Mouse (Mus musculus) spleen, adult 12 weeks (tissue): Measurements from ENCODE around the gene Il5.
A peak's percentile ranks its signal among the peaks of the same experiment; 100 is the strongest.
"Not testable (repeated sequence)": the region's sequence is repeated elsewhere in the genome, so short reads cannot be mapped to it uniquely, and the experiment has no call there.

Source experiments
- DNase-seq: peaks from one replicate; pipeline ENCODE4 v3.0.0; 2022; ENCODE audit warnings: low spot score

Il5 gene

GRCm38 (mm10) chr11:53745260-53745659, 24.7 kb downstream of the Il5 start:
- DNase-seq: no peak

DNA sequence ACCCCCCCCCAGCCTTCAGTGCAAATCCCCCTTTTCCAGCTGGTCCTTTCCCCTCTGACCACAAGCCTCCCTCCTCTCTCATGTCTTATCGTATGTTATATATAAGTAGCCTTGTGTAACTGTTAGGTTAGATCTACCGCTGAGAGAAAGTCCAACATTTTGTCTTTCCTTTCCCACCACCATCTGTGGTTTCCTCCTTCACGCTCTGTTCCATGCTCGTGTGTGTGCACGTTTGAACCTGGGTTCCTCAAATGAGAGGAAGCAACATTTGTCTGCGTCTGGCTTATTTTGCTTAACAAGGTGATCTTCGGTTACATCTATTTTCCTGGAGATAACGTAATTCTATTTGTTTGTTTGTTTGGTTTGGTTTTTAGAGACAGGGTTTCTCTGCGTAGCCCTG, 27.4 kb downstream of the Il5 start:
- DNase-seq: no peak

GRCm38 (mm10) chr11:53748614-53749013, 28.0 kb downstream of the Il5 start:
- no peak for DNase-seq

DNA sequence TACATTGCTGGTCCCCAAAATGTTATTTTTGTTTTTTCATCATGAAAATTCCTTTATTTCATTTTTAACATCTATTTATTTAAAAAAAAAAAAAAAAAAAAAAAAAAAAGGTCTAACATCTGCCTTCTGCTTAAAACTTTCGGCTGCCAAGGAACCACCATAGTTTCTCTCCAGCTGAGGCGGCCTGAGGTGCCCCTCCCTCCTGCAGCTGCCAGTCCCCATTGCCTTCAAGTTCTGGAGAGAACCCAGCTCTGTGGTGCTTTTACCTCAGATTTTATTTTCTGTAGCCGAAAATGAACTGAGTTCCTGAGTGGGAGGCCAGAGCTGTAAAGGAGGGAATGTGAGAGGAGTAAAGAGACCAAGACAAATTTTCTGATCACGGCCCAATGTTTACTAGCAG, 28.7 kb downstream of the Il5 start:
- no peak for DNase-seq

- DNase-seq: no peak
Observed at GRCm38 (mm10) chr11:53749716-53750352, 29.2 kb downstream of the Il5 start.

DNA sequence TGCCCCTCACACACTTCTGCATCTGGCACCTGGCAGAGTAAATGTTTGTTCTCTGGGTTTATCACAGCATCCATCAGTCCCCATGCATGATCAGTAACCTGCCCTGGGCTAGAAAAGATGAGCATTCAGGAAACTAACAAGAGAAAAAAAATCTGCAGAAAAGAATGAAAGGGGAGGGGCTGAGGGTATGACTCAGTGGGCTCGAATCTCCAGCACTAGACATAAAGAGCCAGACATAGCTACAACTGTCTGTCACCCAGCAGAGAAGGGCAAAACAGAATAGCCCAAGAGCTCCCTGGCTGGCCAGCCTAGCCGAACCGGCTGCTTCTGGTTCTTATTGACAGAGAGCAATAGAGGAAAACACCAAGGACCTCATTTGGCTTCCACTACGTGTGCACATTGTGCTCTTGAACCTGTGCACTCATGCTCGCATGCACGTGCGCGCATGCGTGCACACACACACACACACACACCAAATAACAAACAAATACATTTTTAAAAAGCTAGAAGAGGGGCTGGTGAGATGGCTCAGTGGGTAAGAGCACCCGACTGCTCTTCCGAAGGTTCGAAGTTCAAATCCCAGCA, 34.5 kb downstream of the Il5 start:
- no peak for DNase-seq

GRCm38 (mm10) chr11:53757612-53758011, 37.0 kb downstream of the Il5 start:
- no peak for DNase-seq

GRCm38 (mm10) chr11:53758033-53758432, 37.4 kb downstream of the Il5 start:
- DNase-seq: not testable (repeated sequence)

- no peak for DNase-seq
Observed at GRCm38 (mm10) chr11:53758791-53759351, 38.3 kb downstream of the Il5 start.

GRCm38 (mm10) chr11:53759545-53760406, 39.2 kb downstream of the Il5 start:
- DNase-seq: no peak

DNA sequence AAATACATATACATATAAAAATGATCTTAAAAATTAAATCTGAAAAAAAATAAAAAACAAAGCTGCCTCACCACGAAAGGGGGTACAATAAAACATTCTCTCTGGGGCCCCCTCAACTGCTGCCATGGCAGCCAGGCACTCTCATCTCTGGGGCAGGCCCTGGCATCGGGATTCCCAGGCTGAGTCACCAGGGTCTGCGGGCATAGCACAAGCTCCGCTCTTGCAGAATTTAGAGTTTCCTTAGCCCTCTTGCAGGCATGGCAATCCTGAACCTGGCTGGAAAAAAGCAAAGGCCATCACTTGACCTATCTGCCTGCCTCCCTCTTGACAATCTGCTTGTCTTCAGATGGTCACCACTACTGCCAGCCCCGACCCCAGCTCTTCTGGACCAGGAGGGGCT, 40.7 kb downstream of the Il5 start:
- no peak for DNase-seq

DNA sequence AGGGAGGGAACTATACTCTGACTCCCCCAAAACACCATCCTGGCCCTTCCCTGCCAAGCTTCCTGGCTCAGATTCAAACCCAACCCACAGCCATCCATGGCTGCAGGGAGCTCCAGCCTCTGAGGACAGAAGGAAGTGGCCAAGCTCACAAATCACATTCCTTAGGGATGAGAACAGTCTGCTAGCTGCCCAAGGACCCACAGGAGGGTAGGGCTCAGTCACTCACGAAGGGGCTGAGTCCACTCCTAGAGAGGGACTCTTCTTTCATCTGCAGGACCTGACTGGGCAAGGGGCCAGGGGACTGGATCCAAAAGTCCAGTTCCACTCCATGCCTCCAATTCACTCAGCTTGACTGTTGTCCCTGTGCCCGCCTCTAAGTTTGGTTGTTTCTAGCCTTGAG, 41.2 kb downstream of the Il5 start:
- DNase-seq: no peak

- no peak for DNase-seq
Observed at GRCm38 (mm10) chr11:53762426-53762825, 41.8 kb downstream of the Il5 start.

DNA sequence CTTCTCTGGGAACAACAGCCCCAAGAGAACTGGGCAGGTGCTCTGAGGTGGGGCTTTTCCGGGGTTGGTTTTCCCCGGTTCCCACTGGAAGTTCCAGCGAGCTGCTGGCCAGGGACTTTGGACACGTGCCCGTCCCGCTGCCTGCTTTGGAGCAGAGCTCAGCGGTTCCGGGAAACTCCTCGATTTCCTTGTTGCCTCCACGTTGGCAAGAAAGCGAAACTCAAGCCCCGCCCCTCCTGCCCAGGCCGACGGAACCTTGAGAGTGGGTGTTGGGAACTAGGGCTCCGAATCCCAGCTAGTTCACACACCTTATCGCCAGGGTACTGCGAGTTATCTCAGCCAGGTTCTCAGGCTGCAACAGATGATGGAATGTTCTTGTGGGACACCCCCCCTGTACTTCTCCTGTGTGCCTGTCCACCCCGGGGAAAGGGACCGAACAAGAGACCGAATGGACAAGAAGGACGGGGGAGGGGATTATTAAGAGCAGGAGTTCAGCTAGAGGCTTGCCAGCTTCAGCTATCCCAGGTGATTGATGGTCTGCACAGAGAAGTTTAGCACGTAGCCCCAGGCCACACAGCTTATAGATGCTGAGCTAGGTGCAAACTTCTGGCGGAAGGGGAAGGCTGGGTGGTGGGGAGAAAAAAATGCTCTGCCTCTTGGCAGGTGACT, 42.4 kb downstream of the Il5 start:
- DNase-seq: peak; percentile 27

DNA sequence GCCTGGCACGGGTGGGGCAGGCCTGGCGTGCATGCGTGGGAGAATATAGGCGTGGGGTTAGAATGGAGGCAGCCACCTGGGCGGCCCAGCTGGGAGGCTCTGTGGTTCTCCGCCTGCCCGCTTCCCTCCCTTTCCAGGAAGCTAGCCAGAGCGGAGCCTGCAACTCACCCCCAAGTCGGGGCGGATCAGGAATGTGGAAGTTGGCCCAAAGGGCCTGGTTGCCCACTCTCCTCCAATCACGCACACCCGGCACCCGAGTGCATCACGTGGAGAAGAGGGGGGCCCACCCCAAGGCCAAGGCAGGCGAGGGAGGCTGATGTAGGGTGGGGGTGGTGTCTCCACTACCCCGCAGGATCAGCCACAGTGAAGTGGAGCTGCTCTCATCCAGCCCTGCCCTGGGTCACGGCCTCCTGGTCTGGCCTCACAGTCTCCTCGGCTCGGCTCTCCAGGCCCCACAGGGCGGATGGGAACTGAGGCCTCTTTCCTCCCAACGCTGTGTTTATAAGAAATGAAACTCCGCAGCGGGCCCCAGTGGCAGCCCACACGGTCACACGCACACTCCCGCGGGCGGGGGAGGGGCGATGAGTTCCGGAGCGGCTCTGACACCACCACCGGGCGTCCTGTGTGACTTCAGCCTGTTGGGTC, 43.0 kb downstream of the Il5 start:
- DNase-seq: peak; percentile 78

- no peak for DNase-seq
Observed at GRCm38 (mm10) chr11:53764581-53764980, 44.0 kb downstream of the Il5 start.

DNA sequence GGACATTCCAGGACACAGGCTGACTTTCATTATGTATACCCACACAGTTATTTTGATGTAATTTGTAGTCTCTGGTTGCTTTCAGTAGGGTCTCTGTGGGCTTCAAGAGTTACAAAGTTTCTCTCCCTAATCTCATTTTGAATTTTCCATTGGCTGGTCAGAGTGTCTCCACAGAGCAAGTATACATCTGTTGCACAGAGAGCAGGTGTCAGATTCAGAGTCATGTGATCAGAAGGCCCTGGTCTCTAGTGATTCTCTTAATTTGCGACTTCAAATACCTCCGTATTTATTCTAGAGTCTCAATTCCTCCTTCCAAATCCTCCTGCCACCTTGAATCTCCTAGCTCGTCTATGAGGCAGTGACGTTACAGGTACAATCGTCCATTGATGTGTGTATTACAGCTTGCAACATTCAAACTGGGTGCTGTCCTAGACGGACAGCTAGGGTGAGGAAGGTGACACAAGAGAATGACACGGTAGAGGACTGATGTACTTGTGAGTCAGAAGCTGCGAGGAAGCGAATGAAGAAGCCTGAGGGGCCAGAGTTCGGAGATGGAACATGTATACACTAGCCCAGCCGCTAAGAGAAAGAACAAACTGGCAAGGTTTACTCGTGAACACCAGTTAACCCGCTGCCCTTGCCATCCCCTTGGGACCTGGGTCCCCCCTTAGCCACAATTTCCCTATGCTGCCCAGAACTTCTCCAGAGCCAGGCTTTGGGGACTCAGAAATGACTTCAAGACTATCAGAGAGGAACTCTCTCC, 48.0 kb downstream of the Il5 start:
- no peak for DNase-seq

- DNase-seq: no peak
Observed at GRCm38 (mm10) chr11:53769185-53769576, 48.6 kb downstream of the Il5 start.

DNA sequence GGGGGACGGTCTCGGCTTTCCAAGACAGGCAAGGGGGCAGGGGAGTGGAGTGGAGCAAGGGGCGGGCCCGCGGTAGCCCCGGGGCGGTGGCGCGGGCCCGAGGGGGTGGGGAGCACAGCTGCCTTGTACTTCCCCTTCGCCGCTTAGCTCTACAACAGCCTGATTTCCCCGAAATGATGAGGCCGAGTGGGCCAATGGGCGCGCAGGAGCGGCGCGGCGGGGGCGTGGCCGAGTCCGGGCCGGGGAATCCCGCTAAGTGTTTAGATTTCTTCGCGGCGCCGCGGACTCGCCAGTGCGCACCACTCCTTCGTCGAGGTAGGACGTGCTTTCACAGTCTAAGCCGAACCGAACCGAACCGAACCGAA, 49.1 kb downstream of the Il5 start, which contains the start of gene Irf1:
Gene Irf1 (plus strand): TSS at position 255 of the 365 bp plus-strand sequence.
- peak; percentile 80 for DNase-seq

GRCm38 (mm10) chr11:53770125-53770791, 49.7 kb downstream of the Il5 start:
- peak; percentile 39 for DNase-seq
